Mouse (Mus musculus) kidney, postnatal 36 days (tissue): Measurements from ENCODE around the gene Unc5cl.
A peak's percentile ranks its signal among the peaks of the same experiment; 100 is the strongest.

Experiments
- DNase-seq, 2 experiments: peaks; one replicate each; pipeline ENCODE4 v3.0.0; 2021 to 2022; ENCODE audit warnings: mixed read lengths in 2 of 2

Unc5cl gene

GRCm38 (mm10) chr17:48454688-48455087, at the start of gene Unc5cl:
Gene Unc5cl, plus strand, starts transcription at chr17:48454901.
- no peak for DNase-seq

GRCm38 (mm10) chr17:48407154-48407553, 47.5 kb upstream of the Unc5cl start:
- no peak for DNase-seq

- peak in 1 of 2 experiments; percentile 15 for DNase-seq
Observed at GRCm38 (mm10) chr17:48407910-48408525, 46.7 kb upstream of the Unc5cl start.

GRCm38 (mm10) chr17:48408526-48409291, 46.0 kb upstream of the Unc5cl start:
- peak; percentile 73 to 86 for DNase-seq

- DNase-seq, result peak; percentile 99 to 100
Observed at GRCm38 (mm10) chr17:48409380-48410298, 45.1 kb upstream of the Unc5cl start, which contains the start of the genes Nfya and Oard1. Gene Nfya, minus strand, starts transcription at chr17:48409906. Gene Oard1, plus strand, starts transcription at chr17:48410014.

- no peak for DNase-seq
Observed at GRCm38 (mm10) chr17:48410299-48410785, 44.4 kb upstream of the Unc5cl start.

GRCm38 (mm10) chr17:48411241-48411640, 43.5 kb upstream of the Unc5cl start:
- DNase-seq, result no peak

GRCm38 (mm10) chr17:48416011-48416410, 38.7 kb upstream of the Unc5cl start:
- peak; percentile 37 to 53 for DNase-seq

GRCm38 (mm10) chr17:48416425-48417195, 38.1 kb upstream of the Unc5cl start:
- peak; percentile 69 to 87 for DNase-seq

- DNase-seq, result no peak
Observed at GRCm38 (mm10) chr17:48417521-48417920, 37.2 kb upstream of the Unc5cl start.

- DNase-seq, result peak; percentile 65 to 70
Observed at GRCm38 (mm10) chr17:48418174-48418573, 36.5 kb upstream of the Unc5cl start.

GRCm38 (mm10) chr17:48418781-48419180, 35.9 kb upstream of the Unc5cl start:
- DNase-seq, result no peak

- no peak for DNase-seq
Observed at GRCm38 (mm10) chr17:48419571-48419970, 35.1 kb upstream of the Unc5cl start.

- DNase-seq, result peak; percentile 62 to 67
Observed at GRCm38 (mm10) chr17:48424237-48424636, 30.5 kb upstream of the Unc5cl start.

- DNase-seq, result no peak
Observed at GRCm38 (mm10) chr17:48425823-48426612, 28.7 kb upstream of the Unc5cl start.

- DNase-seq, result no peak
Observed at GRCm38 (mm10) chr17:48426991-48427750, 27.5 kb upstream of the Unc5cl start.

- DNase-seq, result no peak
Observed at GRCm38 (mm10) chr17:48427852-48428530, 26.7 kb upstream of the Unc5cl start.

- DNase-seq, result no peak
Observed at GRCm38 (mm10) chr17:48430394-48430793, 24.3 kb upstream of the Unc5cl start.

- DNase-seq, result no peak
Observed at GRCm38 (mm10) chr17:48431054-48431453, 23.6 kb upstream of the Unc5cl start.
